Mouse (Mus musculus): ENCODE results near the gene Kcnh4.
"Not testable (repeated sequence)": the region's sequence is repeated elsewhere in the genome, so short reads cannot be mapped to it uniquely, and the experiment has no call there.

Kcnh4 gene

GRCm38 (mm10) chr11:100759611-100760233 lies at the start of gene Kcnh4:
Gene Kcnh4 (minus strand): TSS chr11:100759942.
- DNase-seq (ENCODE audit: low spot score in 2 of 2): peak; percentile 46 to 80

- DNase-seq (ENCODE audit: low spot score in 2 of 2): no peak
Measured at GRCm38 (mm10) chr11:100806380-100807305, 46.9 kb upstream of the Kcnh4 start.

GRCm38 (mm10) chr11:100805535-100805934 lies 45.8 kb upstream of the Kcnh4 start:
- DNase-seq (ENCODE audit: low spot score in 2 of 2): no peak

DNA sequence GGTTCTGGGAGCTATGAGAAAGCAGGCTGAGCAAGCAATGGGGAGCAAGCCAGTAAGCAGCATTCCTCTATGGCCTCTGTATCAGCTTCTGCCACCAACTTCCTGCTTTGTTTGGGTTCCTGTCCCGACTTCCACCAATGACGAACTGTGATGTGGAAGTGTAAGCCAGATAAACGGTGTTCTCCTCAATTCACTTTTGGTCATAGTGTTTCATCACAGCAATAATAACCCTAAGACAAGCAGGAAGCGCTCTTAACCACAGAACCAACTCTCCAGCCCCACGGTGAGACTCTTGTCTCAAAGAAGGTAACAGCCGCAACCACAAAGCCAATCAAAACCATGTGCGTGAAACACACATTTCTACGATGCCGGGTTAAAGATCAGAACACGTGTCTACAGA lies 44.7 kb upstream of the Kcnh4 start:
- DNase-seq (ENCODE audit: low spot score in 2 of 2): no peak

DNA sequence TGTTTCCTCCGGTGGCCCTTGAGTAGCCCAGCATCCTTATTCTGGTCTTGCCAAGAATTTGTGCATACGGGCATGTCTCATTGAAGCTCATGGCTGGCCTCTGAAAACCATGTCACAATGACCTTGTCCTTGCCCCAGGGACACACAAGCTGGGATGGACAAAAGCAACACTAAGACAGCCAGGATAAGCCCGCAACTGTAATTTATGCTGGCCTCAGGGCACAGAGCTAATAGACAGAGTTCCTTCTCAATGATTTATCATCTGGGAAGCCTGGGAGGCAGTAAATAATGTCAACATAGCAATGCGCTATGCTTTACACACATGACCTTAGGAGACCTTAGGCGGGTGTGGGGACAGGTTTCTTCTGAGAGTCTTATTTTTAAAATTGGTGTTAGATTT lies 39.7 kb upstream of the Kcnh4 start:
- no peak for DNase-seq (ENCODE audit: low spot score in 2 of 2)

DNA sequence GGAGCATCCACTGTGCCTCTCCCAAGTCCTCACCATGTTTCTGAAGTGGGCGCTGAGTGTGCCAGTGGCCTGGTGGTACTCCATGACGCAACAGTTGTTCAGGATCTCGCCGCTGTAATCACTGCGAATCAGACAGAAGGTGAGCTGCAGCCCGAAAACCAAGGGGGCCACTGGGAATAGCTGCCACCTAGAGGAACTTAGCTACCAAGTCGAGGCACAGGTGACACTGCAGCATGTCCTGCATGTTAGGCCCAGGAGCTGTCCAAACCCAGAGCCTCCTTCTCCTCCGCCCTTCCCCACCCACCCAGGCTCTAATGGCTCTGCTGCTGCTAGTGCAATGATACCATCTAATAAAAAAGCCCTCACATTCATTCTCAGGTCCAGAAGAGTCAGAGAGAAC lies 36.8 kb upstream of the Kcnh4 start:
- DNase-seq (ENCODE audit: low spot score in 2 of 2): no peak

DNA sequence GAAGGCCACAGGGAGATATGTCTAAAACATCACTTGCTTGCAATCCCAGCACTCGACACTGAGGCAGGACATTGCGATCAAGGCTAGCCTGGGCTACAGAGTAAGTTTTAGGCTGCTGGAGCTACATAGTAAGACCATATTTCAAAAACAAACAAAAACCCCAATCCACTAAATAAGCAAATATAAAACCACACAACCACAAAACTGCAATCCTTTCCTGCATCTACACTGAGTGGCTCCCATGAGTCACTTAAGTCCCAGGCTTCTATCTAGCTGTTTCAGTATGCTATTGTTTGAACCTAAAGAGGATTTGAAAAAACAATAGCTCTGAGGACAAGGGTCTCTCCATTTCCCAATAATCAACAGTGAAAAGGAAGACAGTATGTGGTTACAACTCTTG lies 35.6 kb upstream of the Kcnh4 start:
- no peak for DNase-seq (ENCODE audit: low spot score in 2 of 2)

- no peak for DNase-seq (ENCODE audit: low spot score in 2 of 2)
Measured at GRCm38 (mm10) chr11:100791457-100792049, 31.8 kb upstream of the Kcnh4 start.

GRCm38 (mm10) chr11:100790644-100791043 lies 30.9 kb upstream of the Kcnh4 start:
- DNase-seq (ENCODE audit: low spot score in 2 of 2): not testable (repeated sequence)

- DNase-seq (ENCODE audit: low spot score in 2 of 2): no peak
Measured at GRCm38 (mm10) chr11:100789702-100790101, 30.0 kb upstream of the Kcnh4 start.

- DNase-seq (ENCODE audit: low spot score in 2 of 2): no peak
Measured at GRCm38 (mm10) chr11:100785774-100786173, 26.0 kb upstream of the Kcnh4 start.

DNA sequence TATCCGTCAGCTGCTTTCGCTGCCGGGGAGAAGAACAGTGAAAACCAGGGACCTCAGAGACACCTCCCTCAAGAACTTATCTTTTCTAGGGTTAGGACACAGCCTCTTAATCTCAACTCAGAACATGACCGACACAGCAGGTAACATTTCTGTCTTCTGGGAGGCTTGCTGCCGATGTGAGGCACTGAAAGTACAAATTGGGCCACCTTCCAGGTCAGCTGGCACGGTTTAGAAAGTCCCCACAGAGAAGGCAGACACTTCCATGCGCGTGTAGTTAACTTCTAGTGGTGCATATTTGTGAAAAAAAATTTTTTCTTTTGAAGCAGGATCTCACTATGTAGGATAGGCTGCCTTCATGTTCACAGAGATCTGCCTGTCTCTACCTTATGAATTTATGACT lies 24.5 kb upstream of the Kcnh4 start:
- no peak for DNase-seq (ENCODE audit: low spot score in 2 of 2)

DNA sequence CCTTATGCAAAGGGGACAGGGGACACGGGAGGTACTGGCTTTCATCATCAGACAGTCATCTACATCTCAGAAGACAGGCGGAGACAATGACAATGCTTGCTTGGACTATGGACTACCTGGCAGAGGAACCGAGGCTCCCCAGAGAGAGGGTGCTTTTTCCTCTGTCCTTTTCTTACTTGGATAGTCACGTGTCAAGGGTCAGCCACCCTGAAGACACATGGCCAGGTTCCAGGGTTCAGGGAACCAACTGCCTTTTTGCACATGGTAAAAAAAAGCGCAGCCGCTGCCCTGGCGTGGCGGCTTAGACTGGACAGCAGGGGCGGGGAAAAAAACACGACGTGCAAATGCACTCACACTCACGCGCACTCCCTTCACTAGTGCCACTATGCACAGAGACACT lies 22.8 kb upstream of the Kcnh4 start:
- DNase-seq (ENCODE audit: low spot score in 2 of 2): no peak

DNA sequence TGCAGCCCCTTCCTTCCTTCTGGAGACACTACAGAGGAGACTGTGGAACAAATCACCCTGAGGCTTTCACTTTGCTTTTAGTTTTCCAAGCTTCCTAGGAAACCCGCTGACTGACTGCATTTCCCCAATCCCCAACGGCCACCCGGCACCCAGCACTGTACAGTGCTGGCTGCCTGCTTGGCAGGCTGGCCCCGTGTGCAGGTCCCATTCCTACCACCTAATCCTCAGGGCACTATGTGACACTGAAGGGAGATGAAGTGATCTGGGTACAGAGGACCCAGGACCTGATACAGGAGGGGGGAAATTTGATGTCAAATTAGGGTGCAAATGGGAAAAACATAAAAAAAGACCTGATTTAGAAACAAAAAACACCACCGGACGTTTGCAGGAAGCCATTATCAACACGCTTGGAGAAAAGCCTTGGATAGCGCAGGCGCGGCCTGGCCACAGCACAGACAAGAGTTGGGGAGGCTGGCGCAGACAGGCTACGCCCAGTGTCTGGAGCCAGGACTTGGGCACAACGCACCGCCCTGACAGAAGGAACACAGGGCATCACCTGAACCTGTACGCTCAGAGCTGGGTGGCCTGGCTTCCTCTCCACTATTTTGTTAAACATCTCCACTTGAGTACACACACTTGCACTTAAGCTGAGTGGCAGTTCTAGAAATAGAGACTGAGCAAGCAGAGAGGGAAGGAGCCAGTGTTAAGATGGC lies 22.2 kb upstream of the Kcnh4 start:
- DNase-seq (ENCODE audit: low spot score in 2 of 2): no peak

- no peak for DNase-seq (ENCODE audit: low spot score in 2 of 2)
Measured at GRCm38 (mm10) chr11:100780247-100780646, 20.5 kb upstream of the Kcnh4 start.

- DNase-seq (ENCODE audit: low spot score in 2 of 2): no peak
Measured at GRCm38 (mm10) chr11:100778069-100778468, 18.3 kb upstream of the Kcnh4 start.

DNA sequence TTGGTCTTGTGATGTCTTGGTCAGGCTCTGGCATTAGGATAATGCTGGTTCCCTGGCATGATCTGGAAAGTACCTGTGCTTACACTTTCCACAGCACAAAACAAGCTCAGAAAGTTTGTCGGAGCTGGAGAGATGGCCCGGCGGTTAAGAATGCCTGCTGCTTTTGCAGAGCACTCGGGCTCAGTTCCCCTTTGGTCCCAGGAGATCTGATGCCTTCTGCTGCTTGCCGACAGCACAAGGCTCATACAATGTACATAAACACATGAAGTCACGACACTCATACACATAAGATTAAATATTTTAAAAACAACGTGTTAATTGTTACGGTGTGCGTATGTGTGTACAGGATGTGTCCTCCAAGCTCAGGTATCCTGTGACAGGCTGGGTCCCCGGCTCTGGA lies 16.2 kb upstream of the Kcnh4 start:
- DNase-seq (ENCODE audit: low spot score in 2 of 2): peak in 1 of 2 experiments; percentile 48

DNA sequence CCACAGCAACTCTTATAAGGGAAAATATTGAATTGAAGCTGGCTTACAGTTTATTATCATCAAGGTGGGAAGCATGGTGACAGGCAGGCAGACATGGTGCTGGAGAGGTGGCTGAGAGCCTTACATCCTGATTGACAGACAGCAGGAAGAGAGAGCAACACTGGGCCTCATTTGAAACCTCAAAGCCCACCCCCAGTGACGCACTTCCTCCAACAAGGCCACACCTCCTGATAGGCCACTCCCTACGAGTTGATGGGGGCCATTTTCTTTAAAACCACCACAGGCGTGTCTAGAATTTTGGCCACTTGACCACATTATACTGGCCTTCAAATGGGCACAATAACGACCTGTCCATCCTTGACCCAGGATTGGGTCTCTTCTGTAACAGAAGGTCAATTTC lies 14.5 kb upstream of the Kcnh4 start:
- DNase-seq (ENCODE audit: low spot score in 2 of 2): no peak

DNA sequence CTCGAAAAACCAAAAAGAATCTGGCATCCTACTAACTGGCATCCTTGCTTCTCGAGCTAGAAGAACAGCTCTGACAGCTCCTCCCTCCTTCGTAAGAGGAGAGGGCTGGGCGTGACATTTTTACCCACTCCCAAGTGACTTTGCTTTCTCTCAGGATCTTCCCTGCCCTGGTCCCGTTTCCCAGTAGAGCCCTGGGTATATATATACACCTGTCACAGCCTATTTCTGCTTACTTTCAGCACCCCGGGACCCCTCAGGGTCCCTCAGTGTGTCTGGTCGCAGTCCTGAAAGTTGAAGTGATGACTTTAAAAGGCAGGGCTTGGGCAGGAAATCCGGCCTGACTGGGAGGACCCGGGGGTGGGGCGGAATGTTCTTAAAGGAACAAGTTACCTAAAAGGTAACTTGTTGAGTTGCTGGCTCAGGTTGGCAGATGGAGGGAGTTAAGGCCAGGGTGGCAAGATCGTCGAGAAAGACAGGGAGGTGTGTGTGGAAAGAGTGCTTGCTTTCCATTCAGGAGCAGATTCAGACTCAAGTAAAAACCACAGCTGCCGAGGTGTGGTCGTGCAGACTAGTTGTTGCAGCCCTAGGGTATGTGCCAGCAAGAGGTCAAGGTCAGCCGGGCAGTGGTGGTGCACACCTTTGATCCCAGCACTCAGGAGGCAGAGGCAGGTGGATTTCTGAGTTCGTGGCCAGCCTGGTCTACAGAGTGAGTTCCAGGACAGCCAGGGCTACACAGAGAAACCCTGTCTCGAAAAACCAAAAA lies 11.1 kb upstream of the Kcnh4 start, which contains the start of gene Ghdc:
Ghdc (minus strand) TSS at position 312 of the 763 bp plus-strand sequence.
- DNase-seq (ENCODE audit: low spot score in 2 of 2): peak; percentile 42 to 84

GRCm38 (mm10) chr11:100769980-100770379 lies 10.2 kb upstream of the Kcnh4 start:
- DNase-seq (ENCODE audit: low spot score in 2 of 2): no peak

- no peak for DNase-seq (ENCODE audit: low spot score in 2 of 2)
Measured at GRCm38 (mm10) chr11:100767871-100768270, 8.1 kb upstream of the Kcnh4 start.
